Comparison of ENCODE assay signal across 8 mouse cellular contexts in the genomic region with DNA sequence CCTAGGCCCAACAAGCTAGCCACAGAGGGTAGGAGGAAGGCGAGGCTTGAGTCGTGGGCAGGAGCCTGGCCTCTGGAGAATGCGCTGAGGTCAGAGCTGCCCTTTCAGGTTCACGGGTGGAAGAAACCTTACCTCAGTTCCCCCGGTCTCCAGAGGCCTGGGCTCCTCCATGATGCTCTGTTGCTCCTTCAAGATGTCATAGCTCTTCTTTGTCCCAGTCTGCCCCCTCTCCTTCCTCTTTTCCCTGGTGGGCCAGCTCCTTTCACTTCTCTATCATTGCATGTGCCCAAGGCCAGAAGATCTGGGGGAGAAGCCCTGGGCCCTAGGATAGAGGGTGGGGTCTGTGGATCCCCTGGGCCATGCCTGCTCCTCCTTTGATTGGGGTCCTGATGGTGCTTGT. TPM values are rescaled to one million over a fixed set of nuclear protein-coding genes. Genes with fewer than 3 reads are reported as not detected.
DNase-seq lines count a peak whose midpoint lies in the region; ATAC-seq and TF ChIP-seq lines count a peak whose summit lies in the region.

No protein-coding gene starts in this region.

- H3K9me3 ChIP-seq in hindbrain, embryonic 13.5 days: no peaks in the 10 kb centered on the region
- no peaks in the 10 kb centered on the region for H3K9me3 ChIP-seq in midbrain, embryonic 11.5 days (ENCODE audit: control insufficient read depth, low read length)

- TF ChIP-seq POLR2A in heart, adult 2 months (IDR thresholded peaks at IDR 0.05; ENCODE audit: insufficient read depth, low read depth, low read length): no peak
- no peak for TF ChIP-seq POLR2A in bone marrow, adult 2 months (IDR thresholded peaks at IDR 0.05; ENCODE audit: borderline replicate concordance, control insufficient read depth, low read depth, low read length)

- no peaks in the 10 kb centered on the region for H3K79me2 ChIP-seq in heart, adult 2 months (replicated peaks; ENCODE audit: control insufficient read depth, insufficient read depth, low read length)

- no peak overlapping the region; the same call in 1 of the 2 replicates for H3K9ac ChIP-seq in heart, adult 2 months (ENCODE audit: low read depth, low read length)
- peak overlapping the region; percentile 90; the same call in 1 of the 2 replicates for H3K9ac ChIP-seq in hindbrain, embryonic 13.5 days
- no peak overlapping the region; the same call in 1 of the 2 replicates for H3K9ac ChIP-seq in midbrain, embryonic 11.5 days (ENCODE audit: low read length)

- H3K4me3 ChIP-seq in heart, adult 2 months: peak overlapping the region; percentile 74
- H3K4me3 ChIP-seq in bone marrow, adult 2 months (replicated peaks; ENCODE audit: control insufficient read depth, low read depth, low read length): peak overlapping the region; percentile 90
- H3K4me3 ChIP-seq in hindbrain, embryonic 13.5 days: peak overlapping the region; percentile 85; the same call in 1 of the 2 replicates
- no peak overlapping the region for H3K4me3 ChIP-seq in midbrain, embryonic 11.5 days (ENCODE audit: low read depth, low read length)

- no peak for ATAC-seq in hindbrain, embryonic 13.5 days (ENCODE audit: low FRiP score)
- ATAC-seq in midbrain, embryonic 11.5 days (ENCODE audit: low FRiP score): no peak

- WGBS in heart, adult 2 months: 66% methylated on average over 5 of the region's 5 CpGs
- WGBS in bone marrow, adult 2 months: 48% methylated on average over 5 of the region's 5 CpGs
- 79% methylated on average over 5 of the region's 5 CpGs for WGBS in hindbrain, embryonic 13.5 days
- WGBS in midbrain, embryonic 11.5 days: 77% methylated on average over 5 of the region's 5 CpGs

- no peaks in the 10 kb centered on the region for H3K36me3 ChIP-seq in heart, adult 2 months (ENCODE audit: control insufficient read depth, insufficient read depth, low read length)
- no peaks in the 10 kb centered on the region; the same call in none of the 2 replicates for H3K36me3 ChIP-seq in hindbrain, embryonic 13.5 days
- H3K36me3 ChIP-seq in midbrain, embryonic 11.5 days (ENCODE audit: control insufficient read depth, insufficient read depth, low read length): no peaks in the 10 kb centered on the region

- TF ChIP-seq EP300 in heart, adult 2 months (IDR thresholded peaks at IDR 0.05; ENCODE audit: insufficient read depth, low read depth, low read length): no peak

- H3K4me1 ChIP-seq in heart, adult 2 months (ENCODE audit: control insufficient read depth, insufficient read depth, low read length): peaks cover 28% of the 10 kb centered on the region
- H3K4me1 ChIP-seq in bone marrow, adult 2 months (ENCODE audit: control insufficient read depth, insufficient read depth, low read length): peaks cover 4% of the 10 kb centered on the region; the same call in 1 of the 2 replicates
- H3K4me1 ChIP-seq in hindbrain, embryonic 13.5 days (replicated peaks): peaks cover 48% of the 10 kb centered on the region
- peaks cover 21% of the 10 kb centered on the region for H3K4me1 ChIP-seq in midbrain, embryonic 11.5 days (ENCODE audit: control insufficient read depth, insufficient read depth, low read length)

- no peaks in the 10 kb centered on the region for H3K27me3 ChIP-seq in heart, adult 2 months (ENCODE audit: control insufficient read depth, insufficient read depth, low read length)
- H3K27me3 ChIP-seq in hindbrain, embryonic 13.5 days: no peaks in the 10 kb centered on the region
- no peaks in the 10 kb centered on the region for H3K27me3 ChIP-seq in midbrain, embryonic 11.5 days (ENCODE audit: control insufficient read depth, insufficient read depth, low read length)

- DNase-seq in heart, adult 2 months: no peak
- no peak for DNase-seq in heart, postnatal 10 days
- DNase-seq in midbrain, embryonic 11.5 days (ENCODE audit: low spot score, missing footprints): no peak
- no peak for DNase-seq in left cerebral cortex, postnatal 25 days (ENCODE audit: low spot score in 2 of 2)
- DNase-seq in thymus, postnatal 25 days: no peak
- no peak for DNase-seq in Muller cell, postnatal 12 days (ENCODE audit: inconsistent ontology term)

- no peak for TF ChIP-seq CTCF in heart, adult 2 months (IDR thresholded peaks at IDR 0.05)
- no peak for TF ChIP-seq CTCF in bone marrow, adult 2 months (IDR thresholded peaks at IDR 0.05; ENCODE audit: control insufficient read depth, insufficient read depth, low read length)

- peak overlapping the region; percentile 97 for H3K27ac ChIP-seq in heart, adult 2 months
- peak overlapping the region; percentile 23; the same call in 1 of the 2 replicates for H3K27ac ChIP-seq in bone marrow, adult 2 months (ENCODE audit: control insufficient read depth, insufficient read depth, low read depth, low read length, poor library complexity)
- no peak overlapping the region for H3K27ac ChIP-seq in hindbrain, embryonic 13.5 days
- H3K27ac ChIP-seq in midbrain, embryonic 11.5 days (ENCODE audit: low read depth, low read length): no peak overlapping the region; the same call in 1 of the 2 replicates

- intact Hi-C loops in heart, adult 2 months (cut with DNase I): loop anchor here (5.0 kb wide), 1 partner anchor 1091 kb away; a partner anchor contains a TSS
- intact Hi-C loops in heart, postnatal 10 days (cut with DNase I): no loop called here
- intact Hi-C loops in left cerebral cortex, postnatal 25 days (cut with DNase I): no loop called here

- peak overlapping the region; percentile 96 for H3K4me2 ChIP-seq in hindbrain, embryonic 13.5 days
- H3K4me2 ChIP-seq in midbrain, embryonic 11.5 days: peak overlapping the region; percentile 76

RNA-seq across cellular contexts. Expression of a gene that starts 1.7 kb away (rescaled TPM):
- total RNA-seq in heart, adult 2 months (2021): 10 to 100 TPM; 34.4 to 34.8 TPM
- 88.0 and 118 TPM in 2 replicates for polyA plus RNA-seq in heart, adult 2 months (2012; rRNA removed)
- total RNA-seq in heart, postnatal 10 days (2021): 10 to 100 TPM; 31.8 to 34.3 TPM
- polyA plus RNA-seq in bone marrow, adult 2 months (2011; ENCODE audit: insufficient read depth, insufficient read length, low replicate concordance, missing spikeins): 45.8 and 74.0 TPM in 2 replicates
- 73.6 and 78.8 TPM in 2 replicates for polyA plus RNA-seq in hindbrain, embryonic 13.5 days (2015; fragmentation: Nextera tagmentation; extraction: Ambion mirVana)
- polyA plus RNA-seq in midbrain, embryonic 11.5 days (2014; fragmentation: Nextera tagmentation; extraction: Ambion mirVana): 36.9 and 39.6 TPM in 2 replicates
- total RNA-seq in left cerebral cortex, postnatal 25 days (2021): 10 to 100 TPM; 39.2 to 46.8 TPM

RNA-seq across cellular contexts. Expression of a gene that starts 5.1 kb away (rescaled TPM):
- 1 to 10 TPM; 5.3 to 6.1 TPM for total RNA-seq in heart, adult 2 months (2021)
- 4.8 and 5.4 TPM in 2 replicates for polyA plus RNA-seq in heart, adult 2 months (2012; rRNA removed)
- total RNA-seq in heart, postnatal 10 days (2021): 10 to 100 TPM; 36.7 to 48.8 TPM
- polyA plus RNA-seq in bone marrow, adult 2 months (2011; ENCODE audit: insufficient read depth, insufficient read length, low replicate concordance, missing spikeins): 78.2 and 120 TPM in 2 replicates
- polyA plus RNA-seq in hindbrain, embryonic 13.5 days (2015; fragmentation: Nextera tagmentation; extraction: Ambion mirVana): 43.0 and 43.7 TPM in 2 replicates
- polyA plus RNA-seq in midbrain, embryonic 11.5 days (2014; fragmentation: Nextera tagmentation; extraction: Ambion mirVana): 210 and 212 TPM in 2 replicates
- total RNA-seq in left cerebral cortex, postnatal 25 days (2021): 1 to 10 TPM; 3.2 to 4.9 TPM

RNA-seq across cellular contexts. Expression of a gene that starts 28.9 kb away (rescaled TPM):
- 10 to 100 TPM; 13.1 to 15.9 TPM for total RNA-seq in heart, adult 2 months (2021)
- 20.7 and 26.2 TPM in 2 replicates for polyA plus RNA-seq in heart, adult 2 months (2012; rRNA removed)
- total RNA-seq in heart, postnatal 10 days (2021): 10 to 100 TPM; 49.9 to 54.8 TPM
- polyA plus RNA-seq in bone marrow, adult 2 months (2011; ENCODE audit: insufficient read depth, insufficient read length, low replicate concordance, missing spikeins): 2.5 and 2.6 TPM in 2 replicates
- polyA plus RNA-seq in hindbrain, embryonic 13.5 days (2015; fragmentation: Nextera tagmentation; extraction: Ambion mirVana): 546 and 595 TPM in 2 replicates
- polyA plus RNA-seq in midbrain, embryonic 11.5 days (2014; fragmentation: Nextera tagmentation; extraction: Ambion mirVana): 118 and 119 TPM in 2 replicates
- total RNA-seq in left cerebral cortex, postnatal 25 days (2021): 100 to 1,000 TPM; 173 to 180 TPM

Comparison
In these comparisons a context has a peak if more than half of its experiments do, and no peak if none do; other contexts are left out.
1. H3K27ac ChIP-seq: peak in heart, adult 2 months (single experiment) and bone marrow, adult 2 months (single experiment); none in hindbrain, embryonic 13.5 days (single experiment) and midbrain, embryonic 11.5 days (single experiment).